Mouse (Mus musculus) intestine, embryonic 14.5 days (tissue): ENCODE results near the gene Abl1. TPM values are rescaled to one million over a fixed set of nuclear protein-coding genes. Genes with fewer than 3 reads are reported as not detected.

Experiments used
- ATAC-seq: fragments of 200-750 bp; cut with Nextera tagmentation; replicated peaks from 2 replicates; pipeline ENCODE4 v1.8.0; 2017; ENCODE audit warnings: low read depth, moderate number of reproducible peaks, moderate TSS enrichment, moderate library complexity; ENCODE audit not compliant: low FRiP score, low TSS enrichment
- DNase-seq: peaks from one replicate; pipeline ENCODE4 v3.0.0-alpha.2; 2018; ENCODE audit warnings: low spot score
- H3K27ac ChIP-seq: fragments of 300-500 bp; sonication (generic); 2 replicates; pipeline ENCODE4 v1.5.1; 2014; ENCODE audit warnings: low read depth, mild to moderate bottlenecking, control low read depth
- H3K27me3 ChIP-seq: fragments of 300-500 bp; sonication (generic); replicated peaks from 2 replicates; pipeline ENCODE4 v1.6.1; 2014; ENCODE audit warnings: low read length, control low read depth; ENCODE audit not compliant: control insufficient read depth, insufficient read depth
- H3K36me3 ChIP-seq: fragments of 300-500 bp; sonication (generic); 2 replicates; pipeline ENCODE4 v1.6.1; 2014; ENCODE audit warnings: low read length, control low read depth; ENCODE audit not compliant: control insufficient read depth, insufficient read depth
- H3K4me1 ChIP-seq: fragments of 300-500 bp; sonication (generic); replicated peaks from 2 replicates; pipeline ENCODE4 v1.6.1; 2014; ENCODE audit warnings: low read length, control low read depth, mixed read lengths; ENCODE audit not compliant: control insufficient read depth, insufficient read depth
- H3K4me2 ChIP-seq: fragments of 300-500 bp; sonication (generic); 2 replicates; pipeline ENCODE4 v1.6.1; 2014; ENCODE audit warnings: low read length
- H3K4me3 ChIP-seq: fragments of 300-500 bp; sonication (generic); 2 replicates; pipeline ENCODE4 v1.5.1; 2014; ENCODE audit warnings: low read depth, low read length, control low read depth, mixed read lengths
- H3K9ac ChIP-seq: fragments of 300-500 bp; sonication (generic); 2 replicates; pipeline ENCODE4 v1.6.1; 2014; ENCODE audit warnings: mild to moderate bottlenecking, low read length
- H3K9me3 ChIP-seq: fragments of 300-500 bp; sonication (generic); 2 replicates; pipeline ENCODE4 v1.6.1; 2016; ENCODE audit warnings: low read length, control low read depth; ENCODE audit not compliant: control insufficient read depth
- WGBS: fragments of 180-500 bp; shearing (Covaris S2); extraction: QIAGEN DNeasy Blood & Tissue Kit; methylation state at CpG from one replicate; pipeline ENCODE4 v1.1.7; 2014; 5-methylcytosine and 5-hydroxymethylcytosine counted together
- polyA plus RNA-seq: library from polyadenylated mRNA; unstranded; fragments of >200 nt; fragmentation: Nextera tagmentation; extraction: Ambion mirVana; gene quantifications from 2 replicates; pipeline ENCODE4 v1.2.1, GENCODE M21; 2014

Abl1 gene
- 48.1 and 49.8 TPM in 2 replicates for polyA plus RNA-seq

DNA sequence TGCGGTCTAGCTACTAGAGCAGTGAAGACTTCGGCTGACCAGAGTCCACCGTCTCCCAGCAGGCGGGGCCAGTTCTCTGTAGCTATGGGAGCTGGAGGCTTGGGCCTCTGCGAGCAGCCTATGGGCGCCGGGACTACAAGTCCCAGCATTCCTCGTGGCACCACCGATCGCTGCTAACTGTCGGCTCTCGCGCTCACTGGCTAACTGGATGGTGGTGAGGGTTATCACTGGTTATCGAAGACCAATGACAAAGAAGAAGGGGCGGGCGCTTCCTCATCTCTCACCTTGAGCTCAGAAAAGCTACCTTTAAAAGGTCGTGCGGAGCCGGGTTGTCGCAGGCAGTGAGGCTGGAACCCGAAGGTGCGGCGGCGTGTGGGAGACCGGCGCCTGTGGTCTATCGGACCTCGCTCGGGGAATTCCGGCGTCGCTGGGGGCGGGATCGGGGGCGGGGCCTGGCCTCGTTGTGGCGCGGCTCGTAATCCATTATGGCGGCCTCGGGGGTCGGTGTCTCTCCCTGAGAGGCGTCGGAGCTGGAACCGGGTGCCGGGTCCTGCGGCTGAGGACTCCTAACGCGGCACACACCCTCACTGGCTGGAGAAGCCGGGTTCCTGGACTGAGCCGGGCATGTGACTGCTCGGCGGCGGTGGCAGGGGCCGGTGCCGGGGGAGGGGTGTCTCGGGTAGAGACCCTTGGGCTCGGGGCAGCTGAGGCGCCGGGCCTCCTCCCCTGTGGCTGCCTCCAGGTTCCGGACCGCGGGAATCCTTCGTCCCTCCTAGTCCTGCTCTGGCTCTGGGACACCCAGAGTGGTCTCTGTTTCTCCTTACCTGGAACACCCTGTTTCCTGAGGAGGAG lies at the start of gene Abl1:
Gene Abl1, plus strand, starts transcription at position 303 of the 852 bp plus-strand sequence.
- H3K4me1 ChIP-seq, result peaks cover 15% of the 10 kb centered on the region
- H3K9ac ChIP-seq, result peak within 1 kb of the TSS; percentile 87
- H3K9me3 ChIP-seq, result no peaks in the 10 kb centered on the region
- H3K4me3 ChIP-seq, result peak within 1 kb of the TSS; percentile 98
- H3K27me3 ChIP-seq, result no peaks in the 10 kb centered on the region
- peak within 1 kb of the TSS; percentile 55 for H3K4me2 ChIP-seq
- no peaks in the 10 kb centered on the region for H3K36me3 ChIP-seq
- peak within 1 kb of the TSS; percentile 92 for H3K27ac ChIP-seq
- WGBS, result under 1% methylated on average over 63 of the region's 64 CpGs
- ATAC-seq, result peak; percentile 97
- DNase-seq, result peak; percentile 98

DNA sequence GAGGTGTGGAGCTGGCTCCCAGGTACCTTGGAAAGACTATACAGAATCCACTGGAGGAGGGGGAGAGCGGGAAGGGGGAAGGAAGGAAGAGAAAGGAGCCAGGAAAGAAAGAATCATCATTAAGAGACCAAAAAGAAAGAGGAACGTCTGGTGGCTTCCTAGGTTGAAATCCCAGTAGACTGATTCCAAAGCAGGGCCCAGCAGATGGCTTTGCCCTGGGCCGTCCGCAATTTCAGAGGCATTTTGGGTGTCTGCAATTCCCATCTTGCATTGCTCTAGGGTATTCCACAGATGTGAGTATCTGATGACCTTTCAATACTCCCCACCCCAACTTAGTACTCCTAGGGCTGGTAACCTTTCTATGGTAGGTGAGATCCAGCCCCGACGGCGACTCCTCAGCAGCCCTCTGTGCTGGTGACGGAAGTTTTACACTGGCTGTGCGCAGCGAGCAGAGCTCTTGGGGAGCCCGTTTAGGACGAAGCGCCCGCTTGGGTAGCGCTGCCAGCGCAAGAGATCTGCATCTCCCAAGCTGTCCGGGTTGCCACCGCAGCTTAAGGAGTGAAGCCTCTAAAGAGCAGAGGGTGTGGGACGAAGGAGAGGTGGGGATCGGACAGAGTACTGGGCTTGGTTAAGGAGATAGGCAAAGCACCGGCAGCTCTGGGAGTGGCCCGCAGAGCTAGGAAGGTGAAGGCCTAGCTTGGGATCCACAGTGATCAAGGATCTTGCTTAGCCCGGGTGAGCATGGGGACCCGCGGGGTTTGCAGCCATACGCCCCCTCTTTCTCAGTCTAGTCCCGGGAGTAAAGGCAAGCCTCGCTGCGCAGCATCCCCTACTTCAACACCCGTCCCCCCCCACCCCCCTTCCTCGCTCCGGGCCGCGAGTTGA lies 49.4 kb upstream of the Abl1 start:
- Histone ChIP-seq H3K4me3 (no peak overlapping the region), H3K4me1 (peaks cover 15% of the 10 kb centered on the region)
- ATAC-seq, result no peak

DNA sequence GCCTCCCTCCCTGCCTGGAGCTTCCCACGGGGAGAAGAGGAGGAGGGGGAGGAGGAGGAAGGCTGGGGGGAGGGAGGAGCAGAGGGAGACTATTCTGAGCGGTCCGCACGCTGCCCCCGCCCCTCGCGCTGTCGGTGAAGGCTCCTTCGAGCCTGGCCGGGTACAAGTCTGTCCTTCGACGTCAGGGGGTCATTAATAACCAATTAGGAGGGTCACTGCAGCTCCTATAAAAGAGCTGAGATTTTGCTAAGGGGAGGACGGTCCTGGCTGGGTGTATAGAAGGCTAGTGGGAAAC lies 48.8 kb upstream of the Abl1 start:
- Histone ChIP-seq H3K9ac (no peak overlapping the region), H3K27ac (no peak overlapping the region), H3K36me3 (no peaks in the 10 kb centered on the region), H3K9me3 (no peaks in the 10 kb centered on the region), H3K4me3 (no peak overlapping the region), H3K4me2 (no peak overlapping the region), H3K4me1 (peaks cover 15% of the 10 kb centered on the region), H3K27me3 (peaks cover 100% of the 10 kb centered on the region)
- 1% methylated on average over 11 of the region's 13 CpGs for WGBS
- ATAC-seq (no peak), DNase-seq (no peak)

More for the DNA sequence above, 49.4 kb upstream of the Abl1 start:
- no peak overlapping the region for H3K9ac ChIP-seq
- H3K4me2 ChIP-seq, result no peak overlapping the region
- no peak for DNase-seq
- no peaks in the 10 kb centered on the region for H3K9me3 ChIP-seq
- 2% methylated on average over 32 of the region's 34 CpGs for WGBS
- peaks cover 100% of the 10 kb centered on the region for H3K27me3 ChIP-seq
- H3K27ac ChIP-seq, result no peak overlapping the region
- H3K36me3 ChIP-seq, result no peaks in the 10 kb centered on the region

DNA sequence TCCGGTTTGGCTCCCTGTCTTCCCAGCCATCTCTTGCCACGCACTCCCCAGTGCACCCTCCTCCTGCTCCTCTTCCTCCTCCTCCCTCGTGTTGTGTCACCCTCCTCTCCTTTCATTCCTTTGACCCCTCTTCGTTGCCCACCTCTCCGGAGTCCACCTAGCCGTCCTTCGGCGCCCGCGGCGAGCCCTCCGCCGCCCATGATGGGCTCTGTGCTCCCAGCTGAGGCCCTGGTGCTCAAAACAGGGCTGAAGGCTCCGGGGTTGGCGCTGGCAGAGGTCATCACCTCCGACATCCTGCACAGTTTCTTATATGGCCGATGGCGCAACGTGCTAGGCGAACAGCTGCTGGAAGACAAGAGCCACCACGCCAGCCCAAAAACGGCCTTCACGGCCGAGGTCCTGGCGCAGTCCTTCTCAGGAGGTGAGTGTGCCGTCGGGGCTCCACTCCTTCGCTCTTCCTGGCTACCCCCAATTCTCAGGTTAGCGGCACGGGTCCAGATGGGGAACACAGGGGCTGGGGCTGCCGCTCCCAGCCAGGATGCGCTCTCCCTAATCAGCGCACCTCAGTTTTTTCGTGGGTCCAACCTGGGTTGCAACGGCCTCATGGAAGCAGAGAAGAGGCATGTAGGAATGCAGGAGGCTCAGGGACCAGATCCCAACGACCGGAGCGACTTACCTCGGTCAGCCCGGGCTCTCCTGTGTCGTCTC lies 48.1 kb upstream of the Abl1 start, which contains the start of gene Prdm12:
Gene Prdm12, plus strand, starts transcription at position 137 of the 708 bp plus-strand sequence.
- peaks cover 100% of the 10 kb centered on the region for H3K27me3 ChIP-seq
- no peak within 1 kb of the TSS for H3K4me3 ChIP-seq
- H3K4me1 ChIP-seq, result peaks cover 15% of the 10 kb centered on the region
- WGBS, result 1% methylated on average over 41 of the region's 41 CpGs
- H3K9me3 ChIP-seq, result no peaks in the 10 kb centered on the region
- no peak within 1 kb of the TSS for H3K27ac ChIP-seq
- H3K36me3 ChIP-seq, result no peaks in the 10 kb centered on the region
- ATAC-seq, result no peak
- no peak within 1 kb of the TSS for H3K4me2 ChIP-seq
- H3K9ac ChIP-seq, result no peak within 1 kb of the TSS
- DNase-seq, result no peak

DNA sequence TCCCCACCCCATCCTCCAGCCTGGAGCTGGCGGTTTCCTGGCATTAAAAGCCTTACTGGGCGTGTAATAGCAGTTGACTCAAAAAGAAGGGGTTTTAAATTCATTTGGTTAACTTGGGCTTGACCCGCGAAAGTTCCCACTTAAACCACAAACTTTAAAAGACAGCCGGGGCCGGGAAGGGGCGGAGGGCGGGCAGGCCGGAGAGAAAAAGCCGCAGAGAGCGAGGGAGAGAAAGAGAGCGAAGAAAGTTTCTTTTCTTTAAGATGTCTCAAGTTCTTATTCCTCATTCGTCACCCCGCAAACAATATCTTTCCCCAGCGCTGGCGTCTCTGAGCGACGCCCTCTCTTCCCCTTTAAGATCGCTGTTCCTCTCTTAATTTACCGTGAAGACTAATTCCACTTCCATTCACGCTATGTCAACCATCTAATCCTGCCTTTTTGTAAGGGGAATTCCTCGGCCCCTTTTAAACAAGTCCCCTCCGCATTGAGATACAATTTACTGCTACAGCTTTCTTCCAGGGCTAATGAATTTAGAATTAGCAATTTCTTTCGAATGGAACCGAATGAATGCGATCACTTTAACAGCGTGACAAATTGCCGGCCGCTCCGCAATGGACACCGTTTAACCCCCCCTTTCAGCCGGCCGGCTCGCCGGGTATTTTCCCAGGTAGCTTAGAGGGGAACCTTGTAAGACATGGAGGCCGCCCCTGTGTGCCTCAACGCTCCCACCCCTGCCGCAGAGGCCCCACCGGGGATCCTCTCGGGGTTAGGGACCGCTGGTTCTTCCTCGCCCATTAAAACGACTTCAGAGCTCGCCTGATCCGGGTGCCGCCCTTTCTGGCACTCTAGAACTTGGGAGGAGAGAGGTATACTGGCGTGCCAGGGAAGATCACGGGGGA lies 47.3 kb upstream of the Abl1 start:
- ATAC-seq (no peak), DNase-seq (no peak)
- no peak overlapping the region for H3K4me2 ChIP-seq
- H3K27me3 ChIP-seq, result peaks cover 100% of the 10 kb centered on the region
- H3K9ac ChIP-seq, result no peak overlapping the region
- under 1% methylated on average over 48 of the region's 48 CpGs for WGBS
- peaks cover 10% of the 10 kb centered on the region for H3K4me1 ChIP-seq
- no peak overlapping the region for H3K27ac ChIP-seq
- H3K36me3 ChIP-seq, result no peaks in the 10 kb centered on the region
- no peak overlapping the region for H3K4me3 ChIP-seq
- no peaks in the 10 kb centered on the region for H3K9me3 ChIP-seq

DNA sequence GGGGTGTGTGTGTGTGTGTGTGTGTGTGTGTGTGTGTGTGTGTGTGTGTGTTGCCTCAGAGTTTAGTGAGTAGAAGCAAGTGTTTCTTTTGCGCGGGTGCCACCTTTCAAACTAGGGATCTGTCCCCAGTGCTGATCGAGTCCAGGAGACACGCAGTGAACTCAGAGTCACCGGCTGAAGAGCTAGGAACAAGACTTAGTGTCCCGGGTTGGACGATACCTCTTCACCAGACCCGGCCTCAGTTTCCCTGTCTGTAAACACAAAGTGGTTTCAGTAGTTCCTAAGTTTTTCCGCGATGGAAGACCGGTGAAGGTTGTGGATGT lies 46.7 kb upstream of the Abl1 start:
- 2% methylated on average over 11 of the region's 11 CpGs for WGBS
- Histone ChIP-seq H3K4me3 (no peak overlapping the region), H3K36me3 (no peaks in the 10 kb centered on the region), H3K4me1 (peaks cover 4% of the 10 kb centered on the region; the same call in 1 of the 2 replicates), H3K27me3 (peaks cover 100% of the 10 kb centered on the region), H3K27ac (no peak overlapping the region), H3K4me2 (no peak overlapping the region), H3K9me3 (no peaks in the 10 kb centered on the region), H3K9ac (no peak overlapping the region)
- ATAC-seq (no peak), DNase-seq (no peak)

DNA sequence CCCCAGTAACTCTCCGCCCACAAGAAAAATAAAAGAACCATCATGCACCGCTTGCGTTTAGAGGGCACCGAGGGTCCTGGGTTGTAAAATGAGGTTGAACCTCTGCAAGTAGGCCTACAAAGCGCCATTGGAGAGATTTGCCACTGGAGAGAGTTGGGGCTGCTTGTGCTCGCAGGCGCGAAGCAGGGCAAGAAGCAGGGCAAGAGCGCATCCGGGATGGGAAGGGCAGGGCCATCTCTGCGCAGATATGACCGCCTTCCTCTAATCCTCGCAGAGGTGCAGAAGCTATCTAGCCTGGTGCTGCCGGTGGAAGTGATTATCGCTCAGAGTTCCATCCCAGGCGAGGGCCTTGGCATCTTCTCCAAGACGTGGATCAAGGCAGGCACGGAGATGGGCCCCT lies 46.2 kb upstream of the Abl1 start:
- Histone ChIP-seq H3K27ac (no peak overlapping the region), H3K4me1 (0 out of 2 replicates have a peak, but pooled peaks cover 3% of the 10 kb centered on the region), H3K4me3 (no peak overlapping the region), H3K9me3 (no peaks in the 10 kb centered on the region), H3K9ac (no peak overlapping the region), H3K36me3 (no peaks in the 10 kb centered on the region), H3K27me3 (peaks cover 100% of the 10 kb centered on the region), H3K4me2 (no peak overlapping the region)
- DNase-seq (no peak), ATAC-seq (no peak)
- 3% methylated on average over 18 of the region's 18 CpGs for WGBS
